Mouse (Mus musculus): ENCODE measurements around the gene Entpd7.

The Entpd7 gene

DNA sequence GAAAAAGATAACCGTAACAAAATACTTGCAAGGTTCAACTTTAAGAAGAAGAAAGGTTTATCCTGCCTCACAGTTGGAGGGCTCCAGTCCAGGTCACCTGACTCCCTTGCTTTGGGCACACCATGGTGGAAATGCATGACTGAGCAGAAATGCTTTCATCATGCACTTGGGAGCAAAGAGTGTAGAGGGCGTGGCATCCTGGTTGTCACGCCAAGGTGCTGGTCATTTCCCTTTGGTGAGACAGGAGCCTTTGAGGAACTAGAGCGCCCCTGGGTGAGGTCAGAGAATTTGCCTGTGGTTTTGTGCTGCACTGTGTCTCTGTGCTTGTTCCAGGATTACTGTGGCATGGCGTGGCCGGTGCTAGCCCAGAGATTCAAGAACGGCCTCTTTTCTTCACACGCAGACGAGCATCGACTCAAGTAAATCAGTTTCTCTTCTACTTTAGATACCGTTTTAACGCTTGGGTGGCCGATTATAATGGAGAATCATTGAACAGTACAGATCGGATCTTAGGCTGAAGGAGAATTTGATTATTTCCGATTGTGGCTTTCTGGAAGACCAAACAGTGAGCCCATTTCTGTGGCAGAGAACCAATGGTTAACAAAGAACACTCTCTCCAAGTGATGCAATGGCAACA is 37.2 kb downstream of the Entpd7 start:
- no peak for DNase-seq

DNA sequence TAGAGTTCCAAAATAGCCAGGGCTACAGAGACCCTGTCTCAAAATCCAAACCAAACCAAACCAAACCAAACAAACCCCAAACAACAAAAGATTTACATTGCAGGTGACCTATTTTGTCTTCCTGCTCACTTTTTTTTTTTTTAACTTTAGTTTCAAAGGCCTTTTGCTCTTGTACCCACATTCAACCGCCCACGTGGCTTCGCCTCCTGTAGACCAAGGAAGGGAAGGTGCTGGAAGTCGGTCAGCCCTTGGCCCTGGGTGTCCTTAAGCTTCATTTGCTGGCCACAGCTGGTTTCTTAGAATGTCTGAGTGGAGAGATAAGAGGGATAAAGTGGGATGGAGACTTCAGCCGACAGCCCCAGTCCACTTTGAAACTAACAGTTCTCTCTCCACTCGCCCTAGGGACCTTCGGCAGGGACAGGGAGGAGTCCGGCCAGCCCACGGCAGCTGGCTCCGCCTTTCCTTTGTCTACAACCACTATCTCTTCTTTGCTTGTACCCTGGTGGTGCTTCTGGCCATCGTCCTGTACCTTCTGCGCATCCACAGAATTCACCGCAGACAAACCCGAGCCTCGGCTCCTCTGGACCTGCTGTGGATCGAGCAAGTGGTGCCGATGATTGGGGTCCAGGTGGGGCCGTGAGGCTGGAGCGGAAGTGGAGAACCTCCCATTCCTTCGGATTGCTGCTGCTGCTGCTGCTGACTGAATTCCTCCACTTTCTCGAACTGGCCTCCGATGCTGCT is 40.0 kb downstream of the Entpd7 start:
- no peak for DNase-seq

DNA sequence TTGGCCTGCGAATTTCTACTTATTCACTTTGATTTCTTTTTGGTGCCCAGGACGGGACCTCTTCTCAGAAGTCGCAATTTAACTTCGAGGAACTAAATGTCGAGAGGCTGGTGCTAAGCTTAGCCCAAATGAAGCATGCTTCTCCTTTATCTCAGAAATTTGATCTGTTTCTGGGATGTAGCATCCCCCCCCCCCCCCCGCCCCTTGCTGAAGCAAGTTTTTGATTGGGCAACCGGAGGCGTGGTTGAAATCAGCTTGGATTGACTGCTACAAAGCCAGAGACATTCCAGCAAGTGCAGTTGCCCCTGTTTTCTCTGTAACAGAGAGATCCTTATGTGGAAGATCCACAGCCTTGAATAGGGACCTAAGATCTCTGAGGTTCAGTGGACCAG is 40.6 kb downstream of the Entpd7 start:
- DNase-seq = no peak

DNA sequence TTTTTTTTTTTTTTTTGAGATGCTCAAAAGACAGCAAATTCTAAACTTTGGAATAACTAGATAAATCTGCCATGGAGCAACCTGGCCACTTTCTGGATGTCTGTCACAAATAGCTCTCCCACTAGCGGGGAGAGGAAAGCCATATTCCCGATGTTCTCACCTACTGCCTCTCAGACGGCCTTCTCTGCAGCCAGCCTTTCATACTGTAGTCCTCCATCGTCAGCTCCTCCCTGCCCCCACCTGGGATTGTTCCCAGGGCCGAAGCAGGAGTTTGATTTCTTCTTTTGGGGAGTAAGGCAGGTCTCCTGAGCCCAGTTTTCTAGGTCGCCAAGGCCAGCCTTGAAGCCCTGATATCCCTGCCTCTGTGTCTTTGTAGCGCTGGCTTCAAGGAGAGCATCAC is 41.7 kb downstream of the Entpd7 start:
- DNase-seq = no peak

DNA sequence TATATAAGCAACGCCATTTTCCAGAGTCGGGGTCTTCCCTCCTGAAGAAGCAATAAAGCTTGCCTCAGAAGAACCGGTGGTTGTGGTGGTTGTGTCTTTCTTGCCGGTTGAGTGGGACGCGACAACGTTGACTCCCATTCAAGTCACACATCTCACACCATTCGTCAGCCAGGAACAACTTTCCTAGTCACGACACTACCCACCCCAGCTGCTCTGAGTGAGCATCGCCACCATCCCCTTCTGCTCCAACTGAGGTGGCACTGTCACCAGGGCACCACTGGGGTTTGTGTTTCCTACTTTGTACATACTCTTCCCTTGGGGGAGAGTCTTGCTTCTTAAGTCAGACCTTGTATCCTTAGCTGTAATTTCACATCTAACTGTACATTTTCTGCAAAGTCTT is 48.9 kb downstream of the Entpd7 start:
- DNase-seq = no peak

DNA sequence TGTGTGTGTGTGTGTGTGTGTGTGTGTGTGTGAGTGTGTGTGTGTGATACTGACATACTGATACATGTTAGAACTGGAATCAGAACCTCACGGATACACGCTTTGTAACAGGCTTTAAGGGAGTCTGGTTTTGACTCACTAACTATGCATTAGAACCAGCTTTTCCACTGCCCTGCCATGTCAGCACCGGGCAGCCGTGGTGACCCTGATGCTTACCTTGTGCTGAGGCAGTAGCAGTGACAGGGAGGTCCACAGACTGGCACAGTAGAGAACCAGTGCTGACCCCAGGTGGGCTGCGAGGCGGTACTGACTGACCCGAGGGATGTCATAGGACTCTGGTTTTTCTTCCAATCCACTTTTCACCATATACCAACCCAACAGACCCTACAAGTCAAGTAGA is 53.9 kb downstream of the Entpd7 start:
- DNase-seq = no peak

DNA sequence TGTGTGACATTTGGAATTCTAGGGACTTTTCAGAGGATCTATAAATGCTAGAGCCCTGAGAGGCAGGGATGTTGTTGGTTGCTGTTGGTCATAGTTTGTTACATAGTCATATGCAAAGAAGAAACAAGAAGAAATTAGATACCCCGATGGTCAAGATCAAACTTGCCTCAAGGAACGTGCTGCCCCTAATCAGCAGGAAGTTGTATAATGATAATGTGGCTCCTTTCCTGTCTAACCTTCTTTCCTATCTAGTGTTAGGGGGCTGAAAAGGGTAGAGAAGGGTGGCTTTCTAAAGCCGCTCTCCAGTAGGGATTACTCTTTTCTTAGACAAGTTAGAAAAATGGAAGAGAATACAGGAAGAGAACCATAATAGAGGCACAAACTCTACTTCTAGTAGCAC is 56.3 kb downstream of the Entpd7 start:
- DNase-seq = no peak

DNA sequence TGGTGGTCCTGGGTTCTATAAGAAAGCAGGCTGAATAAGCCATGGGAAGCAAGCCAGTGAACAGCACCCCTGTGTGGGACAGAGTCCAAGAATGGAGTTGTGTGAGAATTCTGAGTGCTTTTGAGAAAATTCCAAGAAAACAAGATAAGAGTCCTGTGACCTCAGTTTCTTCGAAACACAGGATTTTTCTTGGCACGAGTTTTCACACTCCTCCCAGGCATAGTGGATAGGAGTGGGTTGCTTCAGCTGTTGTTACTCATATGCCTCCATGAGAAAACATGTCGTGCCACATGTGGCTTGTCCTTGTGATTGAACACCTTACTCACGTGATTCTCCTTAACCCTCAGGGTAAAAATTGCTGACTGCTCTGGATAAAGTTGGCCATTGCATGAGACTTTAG is 58.4 kb downstream of the Entpd7 start:
- DNase-seq = no peak

DNA sequence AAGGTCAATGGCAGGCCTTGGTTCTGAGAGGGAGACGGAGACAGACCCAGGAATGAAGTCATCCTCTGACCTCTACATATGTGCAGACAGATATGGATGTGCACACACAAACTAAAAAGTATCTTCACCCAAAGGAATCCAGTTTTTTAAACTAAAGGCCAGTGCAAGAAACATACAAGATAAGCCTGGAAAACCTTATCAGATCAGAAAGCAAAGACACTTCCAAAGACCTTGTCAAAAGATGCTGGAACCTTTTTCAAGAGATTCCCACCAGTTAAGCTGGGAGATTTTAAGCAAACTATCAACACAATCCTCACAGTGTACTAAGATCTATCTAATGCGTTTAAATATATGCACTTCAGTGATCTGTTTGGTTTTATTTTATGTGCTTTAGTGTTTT is 60.5 kb downstream of the Entpd7 start:
- DNase-seq = no peak

DNA sequence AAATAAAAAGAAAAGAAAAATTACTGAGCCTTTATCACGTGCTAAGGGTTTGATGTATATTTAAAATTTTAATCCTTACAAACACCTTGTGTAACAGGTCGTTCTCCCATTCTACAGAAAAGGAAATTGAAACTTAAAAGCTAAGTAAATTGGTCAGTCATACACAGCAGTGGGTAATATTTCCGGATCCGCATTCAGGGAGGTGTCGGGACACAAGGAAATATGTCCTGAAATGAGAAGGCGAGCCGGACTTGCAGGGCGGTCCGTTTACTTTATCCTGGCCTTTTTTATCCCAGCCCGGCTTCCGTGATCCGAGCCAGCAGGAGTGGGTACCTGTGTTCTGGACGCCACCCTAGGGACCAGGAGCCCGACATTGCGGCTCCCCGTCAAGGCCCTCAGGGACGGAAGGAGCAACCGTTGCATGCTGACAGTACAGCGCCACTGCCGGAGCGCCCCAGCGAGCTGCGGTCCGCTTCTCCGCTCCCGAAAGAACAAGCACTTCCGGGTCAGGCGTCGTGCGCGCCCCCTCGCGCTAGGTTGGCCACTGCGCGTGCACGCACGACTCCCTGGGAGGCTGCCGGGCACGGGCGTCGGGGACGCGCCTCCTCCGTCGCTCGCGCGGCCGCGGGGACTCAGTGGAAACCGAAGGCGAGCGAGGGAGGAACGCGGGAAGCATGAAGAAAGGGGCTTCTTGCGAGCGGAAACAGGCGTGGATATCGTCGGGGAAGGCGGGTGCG is 63.2 kb downstream of the Entpd7 start, which contains the start of the genes Cutc and Cox15:
TSS of gene Cutc (plus strand) at position 508 of the 737 bp plus-strand sequence.
TSS of gene Cox15 (minus strand) at position 512 of the 737 bp plus-strand sequence.
- peak; percentile 99 for DNase-seq

DNA sequence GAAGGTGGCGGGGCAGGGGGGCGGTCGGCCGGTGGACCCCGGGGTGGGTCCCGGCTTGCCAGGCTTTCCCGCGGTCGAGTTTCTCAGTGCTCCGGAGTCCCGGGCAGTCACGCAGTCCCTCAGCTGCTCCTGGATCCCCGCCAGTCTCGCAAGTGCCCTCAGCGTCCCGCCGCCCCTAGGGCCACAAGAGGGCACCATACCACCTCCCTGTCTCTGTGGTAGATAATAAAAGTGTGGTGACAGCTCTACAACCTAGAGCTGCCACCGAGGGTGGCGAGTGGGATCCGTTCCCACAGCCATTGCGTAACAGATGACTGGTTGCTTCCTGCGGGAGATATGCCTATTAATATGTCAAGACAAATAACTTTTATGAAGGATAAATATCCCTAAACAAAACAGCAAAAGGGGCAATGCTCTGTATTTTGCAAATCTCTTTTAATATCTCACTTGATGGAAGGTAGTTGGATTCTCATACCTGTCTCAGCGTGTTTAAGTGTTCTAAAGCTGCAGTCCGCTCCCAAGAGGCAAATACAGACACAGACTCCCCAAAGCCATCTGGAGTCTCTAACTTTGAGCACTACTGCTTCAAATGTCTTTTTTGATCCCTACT is 63.9 kb downstream of the Entpd7 start:
- DNase-seq = peak; percentile 93

DNA sequence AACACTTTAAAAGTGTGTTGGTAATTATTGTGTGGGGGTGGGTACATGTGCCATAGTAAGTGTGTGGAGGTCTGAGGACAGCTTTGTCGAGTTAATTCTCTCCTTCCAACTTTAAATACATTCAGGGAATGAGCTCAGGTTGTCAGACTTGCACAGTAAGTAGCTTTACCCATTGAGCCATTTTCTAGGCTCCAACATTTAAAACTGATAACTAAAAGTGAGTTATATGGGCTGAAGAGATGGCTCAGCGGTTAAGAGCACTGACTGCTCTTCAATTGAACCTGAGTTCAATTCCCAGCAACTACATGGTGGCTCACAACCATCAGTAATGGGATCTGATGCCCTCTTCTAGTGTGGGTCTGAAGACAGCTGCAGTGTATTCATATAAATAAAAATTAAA is 64.8 kb downstream of the Entpd7 start:
- DNase-seq = no peak

DNA sequence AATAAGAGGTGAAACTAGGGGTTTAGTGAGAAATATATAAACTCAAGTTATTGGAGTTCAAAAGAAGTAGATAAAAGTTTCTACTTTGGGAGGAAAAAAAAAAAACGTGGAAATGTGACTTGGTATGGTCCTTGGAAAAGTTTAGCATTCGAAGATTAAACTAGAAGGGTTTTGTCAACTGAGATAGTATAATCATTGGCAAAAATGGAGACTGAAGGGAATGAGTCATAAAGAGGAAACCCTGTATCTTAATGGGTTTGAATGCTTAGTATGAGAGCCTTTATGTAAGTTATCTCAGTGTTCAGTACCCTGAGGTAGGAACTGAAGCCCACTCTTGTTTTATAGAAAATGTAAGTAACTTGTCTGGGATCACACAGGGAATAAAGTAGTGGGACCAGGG is 65.4 kb downstream of the Entpd7 start:
- no peak for DNase-seq

DNA sequence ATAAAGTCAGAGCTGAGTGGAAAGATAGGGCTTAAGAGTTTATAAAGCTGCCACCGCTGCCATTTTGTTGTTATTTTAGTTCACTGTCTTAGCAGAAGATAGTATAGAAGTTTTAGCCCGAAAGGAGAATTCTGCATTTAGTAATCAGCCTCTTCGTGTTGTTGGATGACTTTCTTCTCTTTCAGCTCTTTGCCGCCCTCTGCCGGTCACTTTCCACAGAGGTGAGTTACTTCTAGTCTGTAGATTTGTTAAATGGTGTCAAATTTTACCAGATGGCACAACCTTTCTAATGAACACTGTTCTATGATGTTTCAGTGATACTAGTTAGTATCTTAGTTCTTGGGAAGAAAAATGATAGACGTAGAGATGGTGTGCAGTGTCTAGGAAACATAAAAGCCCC is 71.0 kb downstream of the Entpd7 start:
- peak; percentile 72 for DNase-seq

DNA sequence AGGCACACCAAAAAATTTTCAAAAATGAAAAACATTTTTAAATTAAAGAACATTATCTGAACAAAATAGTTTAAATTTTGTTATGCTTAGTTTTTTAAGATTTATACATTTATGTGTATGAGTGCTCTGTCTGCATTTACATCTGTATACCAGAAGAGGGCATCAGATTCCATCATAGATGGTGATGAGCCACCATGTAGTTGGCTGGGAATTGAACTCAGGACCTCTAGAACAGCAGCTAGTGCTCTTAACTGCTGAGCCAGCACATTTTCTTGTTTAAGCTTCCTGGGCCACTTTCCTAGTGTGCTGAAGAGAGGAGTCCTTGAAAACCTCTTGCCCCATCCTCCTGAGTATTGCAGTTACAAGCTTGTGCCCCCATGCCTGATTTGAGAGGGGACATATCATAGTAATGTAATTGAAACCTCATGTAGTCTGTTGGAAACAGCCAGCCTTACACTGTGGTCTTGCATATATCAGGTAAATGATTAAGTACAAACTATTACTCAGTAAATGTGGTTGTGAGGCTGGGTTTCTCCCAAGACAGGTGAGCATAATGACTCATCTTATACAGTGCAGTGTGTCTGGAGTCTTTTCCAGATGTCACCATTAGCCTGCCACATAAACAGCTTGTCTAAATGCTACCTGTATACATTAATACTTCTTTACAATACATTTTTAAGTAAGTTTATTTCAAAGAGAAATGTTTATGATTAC is 72.2 kb downstream of the Entpd7 start:
- no peak for DNase-seq

DNA sequence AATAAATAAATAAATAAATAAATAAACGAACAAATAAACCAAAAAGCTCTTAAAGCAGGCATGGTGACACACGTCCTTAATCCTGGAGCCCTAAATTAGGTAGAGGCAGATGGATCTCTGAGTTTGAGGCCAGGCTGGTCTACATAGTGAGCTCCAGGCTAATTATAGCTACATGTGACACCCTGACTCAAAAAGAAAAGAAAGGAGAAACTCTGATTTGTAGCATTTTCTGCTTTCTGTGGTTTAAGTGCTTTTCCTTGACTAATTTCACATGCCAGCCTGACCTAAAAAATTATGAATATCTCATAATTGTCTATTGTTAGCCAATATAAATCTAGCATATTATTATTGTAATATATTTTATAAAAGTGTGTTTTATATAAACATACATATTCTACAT is 72.9 kb downstream of the Entpd7 start:
- no peak for DNase-seq

DNA sequence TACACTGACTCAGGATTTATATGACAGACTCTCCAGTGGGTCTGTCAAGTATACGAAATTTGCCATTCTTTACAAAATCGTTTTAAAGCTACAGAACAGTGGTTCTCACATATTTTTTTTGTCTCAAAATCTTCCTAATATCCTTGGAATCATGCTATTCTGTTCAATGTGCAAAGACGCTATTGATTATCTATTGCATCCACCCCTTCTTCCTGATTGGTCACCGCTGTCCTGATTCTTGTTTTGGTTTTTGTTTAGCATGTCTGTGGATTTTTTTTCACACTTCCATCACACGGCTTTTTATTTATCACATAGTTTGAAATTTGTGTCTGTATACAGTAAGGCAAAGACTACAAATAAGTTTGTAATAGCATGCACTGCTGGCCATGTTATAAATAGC is 77.0 kb downstream of the Entpd7 start:
- DNase-seq = no peak

DNA sequence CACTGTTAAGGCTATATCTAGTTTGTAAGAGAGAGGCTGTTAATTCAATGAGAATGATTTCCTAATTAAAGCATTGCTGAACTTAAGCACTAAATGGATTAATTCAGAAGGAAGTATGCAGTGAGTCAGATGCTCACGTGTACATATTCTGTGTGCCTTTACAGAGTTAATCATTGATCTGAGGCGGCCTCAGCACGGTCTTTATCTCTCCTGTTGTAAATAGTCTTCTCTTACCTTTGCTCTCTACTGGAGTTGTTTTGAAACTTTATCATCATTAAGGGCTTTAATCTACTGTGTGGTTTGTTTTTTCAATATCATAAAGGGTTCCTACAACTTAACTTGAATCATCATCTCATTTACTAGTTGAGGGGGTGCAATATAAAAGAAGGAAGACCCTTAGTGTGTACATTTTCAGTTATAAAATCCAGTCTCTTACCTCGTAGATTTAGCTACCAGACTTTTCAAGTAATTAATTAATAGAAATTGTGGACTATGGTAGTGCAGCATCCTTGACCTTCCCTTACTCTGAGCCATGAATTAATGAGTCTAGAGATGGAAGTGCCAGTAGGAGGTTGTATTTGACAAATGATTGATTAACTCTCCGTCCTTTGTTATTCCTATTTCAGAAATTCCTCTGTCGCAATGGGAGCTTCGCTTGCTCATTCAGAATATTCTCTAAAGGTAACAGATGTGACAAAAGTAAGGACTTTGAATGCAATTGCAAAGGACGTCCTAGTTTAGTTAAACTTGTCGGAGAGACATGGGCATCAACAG is 78.3 kb downstream of the Entpd7 start:
- peak; percentile 57 for DNase-seq

DNA sequence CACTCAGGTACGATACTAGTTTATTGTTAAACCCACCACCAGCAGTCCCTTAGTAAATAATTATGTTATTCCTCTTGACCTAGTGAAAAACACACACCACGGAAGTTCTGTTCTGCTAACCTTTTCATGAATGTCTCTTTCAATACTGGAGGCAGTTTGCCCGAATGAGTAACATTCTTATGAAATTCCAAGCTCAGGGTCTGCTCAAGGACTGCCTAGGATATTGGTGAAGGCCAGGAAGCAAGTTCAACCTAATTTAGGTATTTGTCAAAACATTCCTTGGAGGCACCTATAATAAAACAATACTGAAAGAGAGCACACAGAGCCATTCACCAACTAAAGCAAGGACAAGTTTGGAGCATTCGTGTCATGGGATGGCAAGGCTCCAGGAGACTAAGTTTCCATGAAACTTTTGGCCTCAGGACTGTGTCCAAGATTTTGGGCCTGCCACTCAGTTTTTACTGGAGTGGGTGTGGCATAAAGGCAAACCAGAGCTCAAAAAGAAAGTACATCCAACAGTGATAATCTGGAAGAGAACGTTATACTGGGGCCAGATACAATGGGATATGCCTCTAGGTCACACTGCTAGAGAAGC is 80.0 kb downstream of the Entpd7 start:
- DNase-seq = no peak

DNA sequence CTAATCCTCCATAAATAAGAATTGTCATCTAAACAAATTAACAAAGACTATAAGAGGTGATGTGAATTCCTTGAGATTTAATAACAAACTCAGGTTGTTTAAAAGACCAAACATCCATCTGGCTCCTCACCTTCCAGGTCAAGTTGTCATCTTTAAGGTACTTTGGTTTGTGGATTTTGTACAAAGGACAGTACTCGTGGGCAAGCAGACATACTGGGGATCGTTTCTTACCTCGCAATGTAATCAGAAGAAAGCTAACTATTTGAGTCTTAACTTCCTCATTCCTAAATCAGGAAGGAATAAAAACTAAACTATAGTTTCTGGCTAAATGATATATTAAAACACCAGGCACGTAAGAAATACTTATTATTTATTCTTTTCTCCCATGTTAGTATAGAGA is 81.1 kb downstream of the Entpd7 start:
- no peak for DNase-seq

DNA sequence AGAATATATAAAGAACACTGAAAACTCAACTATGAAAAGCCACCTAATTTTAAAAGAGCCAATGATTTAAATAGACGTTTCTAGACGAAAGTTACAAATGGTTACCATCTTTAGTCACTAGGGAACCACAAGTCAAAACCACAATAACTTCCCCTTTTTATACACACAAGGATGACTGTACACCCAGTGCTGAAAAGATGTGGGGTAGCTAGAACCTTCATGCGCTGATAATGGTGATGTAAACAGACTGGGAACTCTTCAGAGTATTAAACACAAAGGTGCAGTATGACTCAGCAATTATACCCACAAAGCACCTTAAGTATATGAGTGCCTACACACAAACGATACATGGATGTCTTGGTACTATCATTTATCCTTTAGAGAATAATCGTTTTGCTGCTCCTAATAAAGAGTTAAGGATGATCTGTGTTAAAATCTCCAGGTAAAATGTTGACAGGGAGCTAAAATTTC is 82.1 kb downstream of the Entpd7 start:
- no peak for DNase-seq

DNA sequence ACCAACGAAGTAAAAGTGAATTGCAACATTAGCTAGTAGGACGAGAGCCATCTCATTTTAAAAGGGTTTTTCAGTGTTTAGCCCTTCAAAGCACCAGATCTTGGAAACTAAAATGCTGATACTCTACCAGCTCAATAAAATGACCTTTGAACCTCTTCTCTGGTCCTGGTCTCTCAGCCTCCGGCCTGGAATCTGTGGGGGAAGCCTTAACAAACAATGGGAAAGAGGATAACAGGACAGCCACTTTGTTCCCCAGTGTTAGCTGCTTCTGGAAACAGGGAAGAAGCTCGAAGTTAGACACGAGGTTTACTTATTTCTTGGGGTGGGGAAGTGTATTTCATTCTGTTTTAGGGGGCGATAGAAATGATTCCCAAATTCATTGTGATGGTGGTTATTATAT is 82.8 kb downstream of the Entpd7 start:
- no peak for DNase-seq

All from kidney, postnatal 14 days (tissue).